Mouse (Mus musculus): ENCODE data around the gene Raly. TPM values are rescaled to one million over a fixed set of nuclear protein-coding genes. Genes with fewer than 3 reads are reported as not detected.
A peak's percentile ranks its signal among the peaks of the same experiment; 100 is the strongest.

Gene Raly
- polyA plus RNA-seq, 1 experiment from 2014 or later: 12.1 TPM

GRCm38 (mm10) chr2:154764828-154765497 is 25.9 kb upstream of the Raly start:
- Histone ChIP-seq H3K27me3 (ENCODE audit: insufficient read depth, low read length) (no peaks in the 10 kb centered on the region), H3K4me2 (ENCODE audit: low read depth, low read length) (peak overlapping the region; percentile 4; the same call in 1 of the 2 replicates), H3K9me3 (ENCODE audit: low read length) (no peaks in the 10 kb centered on the region), H3K4me1 (ENCODE audit: insufficient read depth) (peaks cover 26% of the 10 kb centered on the region), H3K27ac (ENCODE audit: low read depth) (peak overlapping the region; percentile 70), H3K36me3 (replicated peaks; ENCODE audit: insufficient read depth, low read length) (no peaks in the 10 kb centered on the region), H3K9ac (replicated peaks) (peak overlapping the region; percentile 5; the same call in 1 of the 2 replicates), H3K4me3 (ENCODE audit: low read depth, low read length) (no peak overlapping the region)
- peak; percentile 91 for TF ChIP-seq EP300 (IDR thresholded peaks at IDR 0.05; ENCODE audit: low read depth)
- peak; percentile 66 for TF ChIP-seq CTCF (IDR thresholded peaks at IDR 0.05; ENCODE audit: low read depth)
- DNase-seq (peak; percentile 64), ATAC-seq (peak; percentile 97)
- 77% methylated on average over 9 of the region's 9 CpGs for WGBS (ENCODE audit: insufficient replicate concordance)

GRCm38 (mm10) chr2:154765554-154766008 is 25.3 kb upstream of the Raly start:
- peak overlapping the region; percentile 70 for H3K27ac ChIP-seq (ENCODE audit: low read depth)
- H3K9ac ChIP-seq (replicated peaks): no peak overlapping the region; the same call in 1 of the 2 replicates
- H3K4me3 ChIP-seq (ENCODE audit: low read depth, low read length): no peak overlapping the region
- H3K9me3 ChIP-seq (ENCODE audit: low read length): no peaks in the 10 kb centered on the region
- WGBS (ENCODE audit: insufficient replicate concordance): 46% methylated on average over 8 of the region's 8 CpGs
- H3K36me3 ChIP-seq (replicated peaks; ENCODE audit: insufficient read depth, low read length): no peaks in the 10 kb centered on the region
- TF ChIP-seq EP300 (IDR thresholded peaks at IDR 0.05; ENCODE audit: low read depth): no peak
- TF ChIP-seq CTCF (IDR thresholded peaks at IDR 0.05; ENCODE audit: low read depth): no peak
- no peaks in the 10 kb centered on the region for H3K27me3 ChIP-seq (ENCODE audit: insufficient read depth, low read length)
- ATAC-seq (peak; percentile 52), DNase-seq (peak; percentile 31)
- peak overlapping the region; percentile 4; the same call in 1 of the 2 replicates for H3K4me2 ChIP-seq (ENCODE audit: low read depth, low read length)
- H3K4me1 ChIP-seq (ENCODE audit: insufficient read depth): peaks cover 26% of the 10 kb centered on the region

- no peaks in the 10 kb centered on the region for H3K36me3 ChIP-seq (replicated peaks; ENCODE audit: insufficient read depth, low read length)
- DNase-seq: no peak
- 56% methylated on average over 6 of the region's 6 CpGs for WGBS (ENCODE audit: insufficient replicate concordance)
- H3K4me3 ChIP-seq (ENCODE audit: low read depth, low read length): no peak overlapping the region
- H3K4me2 ChIP-seq (ENCODE audit: low read depth, low read length): no peak overlapping the region
- no peaks in the 10 kb centered on the region for H3K9me3 ChIP-seq (ENCODE audit: low read length)
- no peak overlapping the region for H3K9ac ChIP-seq (replicated peaks)
- no peaks in the 10 kb centered on the region for H3K27me3 ChIP-seq (ENCODE audit: insufficient read depth, low read length)
- ATAC-seq: no peak
- peaks cover 26% of the 10 kb centered on the region for H3K4me1 ChIP-seq (ENCODE audit: insufficient read depth)
- TF ChIP-seq CTCF (IDR thresholded peaks at IDR 0.05; ENCODE audit: low read depth) (no peak), EP300 (IDR thresholded peaks at IDR 0.05; ENCODE audit: low read depth) (no peak)
- H3K27ac ChIP-seq (ENCODE audit: low read depth): no peak overlapping the region
Observed at GRCm38 (mm10) chr2:154767051-154767450, 23.8 kb upstream of the Raly start.

GRCm38 (mm10) chr2:154769930-154770329 is 21.0 kb upstream of the Raly start, which contains the start of gene Gm14214:
TSS of gene Gm14214 (minus strand) at chr2:154770030.
- H3K36me3 ChIP-seq (replicated peaks; ENCODE audit: insufficient read depth, low read length): no peaks in the 10 kb centered on the region
- no peak within 1 kb of the TSS for H3K27ac ChIP-seq (ENCODE audit: low read depth)
- no peak for TF ChIP-seq CTCF (IDR thresholded peaks at IDR 0.05; ENCODE audit: low read depth)
- H3K4me2 ChIP-seq (ENCODE audit: low read depth, low read length): no peak within 1 kb of the TSS
- no peaks in the 10 kb centered on the region for H3K27me3 ChIP-seq (ENCODE audit: insufficient read depth, low read length)
- DNase-seq (no peak), ATAC-seq (no peak)
- H3K4me1 ChIP-seq (ENCODE audit: insufficient read depth): peaks cover 12% of the 10 kb centered on the region
- no peaks in the 10 kb centered on the region; the same call in 1 of the 2 replicates for H3K9me3 ChIP-seq (ENCODE audit: low read length)
- no peak within 1 kb of the TSS for H3K4me3 ChIP-seq (ENCODE audit: low read depth, low read length)
- H3K9ac ChIP-seq (replicated peaks): no peak within 1 kb of the TSS

- DNase-seq (no peak), ATAC-seq (no peak)
- WGBS (ENCODE audit: insufficient replicate concordance): 76% methylated on average over 8 of the region's 8 CpGs
Observed at GRCm38 (mm10) chr2:154771604-154772003, 19.3 kb upstream of the Raly start.

DNA sequence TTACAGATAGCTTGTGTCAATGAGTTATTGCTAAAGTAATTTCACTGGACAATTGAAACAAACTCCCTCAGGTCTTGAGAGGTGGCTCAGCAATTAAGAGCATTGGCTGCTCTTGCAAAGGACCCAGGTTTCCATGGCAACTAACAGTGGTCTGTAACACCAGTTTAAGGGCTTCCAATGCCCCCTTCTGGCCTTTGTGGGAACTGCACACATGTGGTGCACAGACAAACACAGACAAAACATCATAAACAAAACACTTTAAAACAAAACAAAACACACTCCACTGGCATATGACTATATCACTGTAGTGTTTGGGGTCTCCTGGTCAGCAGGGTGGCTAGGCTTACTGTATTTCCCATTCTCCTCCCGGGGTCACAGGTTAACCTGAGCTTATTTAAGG is 16.9 kb upstream of the Raly start:
- DNase-seq (peak; percentile 62), ATAC-seq (no peak)
- no peak overlapping the region for H3K9ac ChIP-seq (replicated peaks)
- no peak overlapping the region for H3K4me2 ChIP-seq (ENCODE audit: low read depth, low read length)
- whole genome bisulfite sequencing (ENCODE audit: insufficient replicate concordance): 81% methylated on average over 1 of the region's 1 CpGs
- H3K36me3 ChIP-seq (replicated peaks; ENCODE audit: insufficient read depth, low read length): no peaks in the 10 kb centered on the region
- no peaks in the 10 kb centered on the region for H3K27me3 ChIP-seq (ENCODE audit: insufficient read depth, low read length)
- H3K27ac ChIP-seq (ENCODE audit: low read depth): no peak overlapping the region
- peak; percentile 65 for TF ChIP-seq CTCF (IDR thresholded peaks at IDR 0.05; ENCODE audit: low read depth)
- no peak for TF ChIP-seq EP300 (IDR thresholded peaks at IDR 0.05; ENCODE audit: low read depth)
- no peak overlapping the region for H3K4me3 ChIP-seq (ENCODE audit: low read depth, low read length)
- H3K4me1 ChIP-seq (ENCODE audit: insufficient read depth): no peaks in the 10 kb centered on the region
- H3K9me3 ChIP-seq (ENCODE audit: low read length): no peaks in the 10 kb centered on the region; the same call in 1 of the 2 replicates

More at GRCm38 (mm10) chr2:154771604-154772003, 19.3 kb upstream of the Raly start:
- H3K4me3 ChIP-seq (ENCODE audit: low read depth, low read length): no peak overlapping the region
- H3K27me3 ChIP-seq (ENCODE audit: insufficient read depth, low read length): no peaks in the 10 kb centered on the region
- H3K27ac ChIP-seq (ENCODE audit: low read depth): no peak overlapping the region
- no peak overlapping the region for H3K4me2 ChIP-seq (ENCODE audit: low read depth, low read length)
- TF ChIP-seq CTCF (IDR thresholded peaks at IDR 0.05; ENCODE audit: low read depth) (no peak), EP300 (IDR thresholded peaks at IDR 0.05; ENCODE audit: low read depth) (no peak)
- H3K36me3 ChIP-seq (replicated peaks; ENCODE audit: insufficient read depth, low read length): no peaks in the 10 kb centered on the region
- H3K4me1 ChIP-seq (ENCODE audit: insufficient read depth): 0 out of 2 replicates have a peak, but pooled peaks cover 4% of the 10 kb centered on the region
- no peaks in the 10 kb centered on the region; the same call in 1 of the 2 replicates for H3K9me3 ChIP-seq (ENCODE audit: low read length)
- H3K9ac ChIP-seq (replicated peaks): no peak overlapping the region
